Comparison of ENCODE assay signal across 8 mouse cellular contexts in the genomic region with DNA sequence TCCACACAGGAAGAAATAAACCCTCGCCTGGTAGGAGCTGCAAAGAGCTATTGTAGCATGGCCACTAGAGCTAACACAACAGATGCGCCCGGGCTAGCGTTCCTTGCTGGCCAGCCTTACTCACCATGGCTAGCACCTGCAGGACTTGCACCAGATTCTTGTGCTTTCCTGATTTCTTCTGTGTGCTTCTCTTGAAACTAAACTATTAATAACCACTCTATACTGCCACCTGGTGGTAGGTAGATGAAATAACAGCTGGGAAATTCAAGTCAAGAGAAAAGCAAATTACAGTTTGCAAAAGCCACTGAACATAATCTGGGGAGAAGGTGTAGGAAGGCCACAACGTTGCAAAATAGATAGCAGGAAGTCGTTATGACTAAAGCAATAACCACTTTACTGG.
DNase-seq lines count a peak whose midpoint lies in the region; ATAC-seq and TF ChIP-seq lines count a peak whose summit lies in the region.

No protein-coding gene starts in this region.

- H3K36me3 ChIP-seq in spleen, adult 2 months (ENCODE audit: control insufficient read depth, insufficient read depth, low read length) = no peaks in the 10 kb centered on the region
- no peaks in the 10 kb centered on the region for H3K36me3 ChIP-seq in forebrain, embryonic 13.5 days (ENCODE audit: poor library complexity, severe bottlenecking)
- no peaks in the 10 kb centered on the region for H3K36me3 ChIP-seq in limb, embryonic 13.5 days
- no peaks in the 10 kb centered on the region for H3K36me3 ChIP-seq in splenic B cell, adult 2 months (ENCODE audit: control insufficient read depth, insufficient read depth, low read length, poor library complexity, severe bottlenecking)

- no peak for TF ChIP-seq POLR2A in spleen, adult 2 months (IDR thresholded peaks at IDR 0.05; ENCODE audit: low read depth, low read length)

- H3K27ac ChIP-seq in spleen, adult 2 months (ENCODE audit: insufficient read depth, low read length) = no peak overlapping the region
- no peak overlapping the region for H3K27ac ChIP-seq in forebrain, embryonic 13.5 days
- no peak overlapping the region for H3K27ac ChIP-seq in limb, embryonic 13.5 days

- no peak overlapping the region for H3K4me3 ChIP-seq in spleen, adult 2 months (ENCODE audit: extremely low read depth, insufficient read depth, insufficient read length)
- no peak overlapping the region for H3K4me3 ChIP-seq in forebrain, embryonic 13.5 days
- no peak overlapping the region for H3K4me3 ChIP-seq in limb, embryonic 13.5 days

- peak; percentile 77 for ATAC-seq in forebrain, embryonic 13.5 days
- ATAC-seq in limb, embryonic 13.5 days (ENCODE audit: low FRiP score, low read depth) = peak; percentile 66; the same call in 1 of the 2 replicates

- H3K9ac ChIP-seq in forebrain, embryonic 13.5 days = no peak overlapping the region
- no peak overlapping the region for H3K9ac ChIP-seq in limb, embryonic 13.5 days

- H3K4me1 ChIP-seq in spleen, adult 2 months (ENCODE audit: control insufficient read depth, insufficient read depth, insufficient read length) = no peaks in the 10 kb centered on the region
- H3K4me1 ChIP-seq in forebrain, embryonic 13.5 days = no peaks in the 10 kb centered on the region
- 0 out of 2 replicates have a peak, but pooled peaks cover 5% of the 10 kb centered on the region for H3K4me1 ChIP-seq in limb, embryonic 13.5 days

- DNase-seq in cerebellum, postnatal 25 days = peak; percentile 15
- DNase-seq in cerebellum, adult 11-12 months = no peak
- peak; percentile 7 to 23 for DNase-seq in spleen, adult 2 months (ENCODE audit: low read depth in 1 of 2, low spot score in 2 of 2)
- DNase-seq in spleen, postnatal 10 days (ENCODE audit: low spot score in 2 of 2) = no peak
- DNase-seq in splenic B cell, adult 2 months (ENCODE audit: low read depth, low spot score) = peak; percentile 68
- DNase-seq in urinary bladder, postnatal 4 days (ENCODE audit: low spot score in 2 of 2) = no peak

- H3K27me3 ChIP-seq in spleen, adult 2 months (ENCODE audit: control insufficient read depth, insufficient read depth, low read length) = no peaks in the 10 kb centered on the region
- no peaks in the 10 kb centered on the region for H3K27me3 ChIP-seq in forebrain, embryonic 13.5 days
- no peaks in the 10 kb centered on the region for H3K27me3 ChIP-seq in limb, embryonic 13.5 days
- H3K27me3 ChIP-seq in splenic B cell, adult 2 months (ENCODE audit: control insufficient read depth, insufficient read depth, low read length, poor library complexity, severe bottlenecking) = no peaks in the 10 kb centered on the region

- 27% methylated on average over 6 of the region's 6 CpGs for WGBS in spleen, adult 2 months
- 36% methylated on average over 6 of the region's 6 CpGs for WGBS in forebrain, embryonic 13.5 days
- 26% methylated on average over 6 of the region's 6 CpGs for WGBS in limb, embryonic 13.5 days

- H3K9me3 ChIP-seq in forebrain, embryonic 13.5 days (replicated peaks) = no peaks in the 10 kb centered on the region; the same call in 1 of the 2 replicates
- H3K9me3 ChIP-seq in limb, embryonic 13.5 days = no peaks in the 10 kb centered on the region

- no peak overlapping the region for H3K4me2 ChIP-seq in forebrain, embryonic 13.5 days
- no peak overlapping the region for H3K4me2 ChIP-seq in limb, embryonic 13.5 days (replicated peaks)

- no peak for TF ChIP-seq CTCF in spleen, adult 2 months (IDR thresholded peaks at IDR 0.05; ENCODE audit: extremely low read depth, insufficient read depth, insufficient read length, insufficient replicate concordance)

Comparison
In these comparisons a context has a peak if more than half of its experiments do, and no peak if none do; other contexts are left out.
1. DNase-seq: peak in cerebellum, postnatal 25 days (2 of 2), spleen, adult 2 months (2 of 2) and splenic B cell, adult 2 months (single experiment); none in cerebellum, adult 11-12 months (single experiment), spleen, postnatal 10 days (0 of 2) and urinary bladder, postnatal 4 days (0 of 2).